Mouse (Mus musculus): ENCODE results near the gene Olfr45.

GRCm38 (mm10) chr7:140675863-140676262 lies 5.9 kb upstream of the Olfr45 start:
- no peak for TF ChIP-seq GATA1 (IDR thresholded peaks at IDR 0.05; ENCODE audit: borderline replicate concordance, low read length)
- no peak for TF ChIP-seq FLI1 (IDR thresholded peaks at IDR 0.05; ENCODE audit: low read length)
